Mouse (Mus musculus) midbrain, embryonic 16.5 days (tissue): ENCODE results near the gene Gfm1. TPM values are rescaled to one million over a fixed set of nuclear protein-coding genes. Genes with fewer than 3 reads are reported as not detected.

Source experiments
- ATAC-seq: fragments of 200-750 bp; cut with Nextera tagmentation; 2 replicates; pipeline ENCODE4 v1.8.0; 2017; ENCODE audit warnings: moderate TSS enrichment
- H3K27ac ChIP-seq: fragments of 300-500 bp; sonication (generic); 2 replicates; pipeline ENCODE4 v1.5.1; 2014; ENCODE audit warnings: mild to moderate bottlenecking, low read length, mixed read lengths
- H3K27me3 ChIP-seq: fragments of 300-500 bp; sonication (generic); 2 replicates; pipeline ENCODE4 v1.6.1; 2014; ENCODE audit warnings: low read depth, low read length, mixed read lengths; ENCODE audit not compliant: control insufficient read depth, insufficient read depth
- H3K36me3 ChIP-seq: fragments of 300-500 bp; sonication (generic); 2 replicates; pipeline ENCODE4 v1.6.1; 2014; ENCODE audit warnings: mild to moderate bottlenecking, low read length, moderate library complexity, mixed read lengths; ENCODE audit not compliant: control insufficient read depth, insufficient read depth
- H3K4me1 ChIP-seq: fragments of 300-500 bp; sonication (generic); 2 replicates; pipeline ENCODE4 v1.6.1; 2014; ENCODE audit warnings: mild to moderate bottlenecking, low read length, mixed read lengths; ENCODE audit not compliant: control insufficient read depth, insufficient read depth
- H3K4me2 ChIP-seq: fragments of 300-500 bp; sonication (generic); 2 replicates; pipeline ENCODE4 v1.6.1; 2014; ENCODE audit warnings: mild to moderate bottlenecking, low read length, mixed read lengths
- H3K4me3 ChIP-seq: fragments of 300-500 bp; sonication (generic); 2 replicates; pipeline ENCODE4 v1.5.1; 2014; ENCODE audit warnings: low read depth, mild to moderate bottlenecking, low read length, moderate library complexity, mixed read lengths
- H3K9ac ChIP-seq: fragments of 300-500 bp; sonication (generic); 2 replicates; pipeline ENCODE4 v1.6.1; 2014; ENCODE audit warnings: low read depth, low read length, mixed read lengths
- H3K9me3 ChIP-seq: fragments of 300-500 bp; sonication (generic); replicated peaks from 2 replicates; pipeline ENCODE4 v1.6.1; 2014; ENCODE audit warnings: mild to moderate bottlenecking, low read length, mixed read lengths; ENCODE audit not compliant: control insufficient read depth, poor library complexity, severe bottlenecking
- WGBS: fragments of 180-500 bp; shearing (Covaris S2); extraction: QIAGEN DNeasy Blood & Tissue Kit; methylation state at CpG from one replicate; pipeline ENCODE4 v1.1.7; 2014; 5-methylcytosine and 5-hydroxymethylcytosine counted together
- polyA plus RNA-seq: library from polyadenylated mRNA; unstranded; fragments of >200 nt; fragmentation: Nextera tagmentation; extraction: Ambion mirVana; gene quantifications from 2 replicates; pipeline ENCODE4 v1.2.1, GENCODE M21; 2015

Gfm1 gene
- polyA plus RNA-seq, 1 experiment from 2014 or later: 29.5 TPM

DNA sequence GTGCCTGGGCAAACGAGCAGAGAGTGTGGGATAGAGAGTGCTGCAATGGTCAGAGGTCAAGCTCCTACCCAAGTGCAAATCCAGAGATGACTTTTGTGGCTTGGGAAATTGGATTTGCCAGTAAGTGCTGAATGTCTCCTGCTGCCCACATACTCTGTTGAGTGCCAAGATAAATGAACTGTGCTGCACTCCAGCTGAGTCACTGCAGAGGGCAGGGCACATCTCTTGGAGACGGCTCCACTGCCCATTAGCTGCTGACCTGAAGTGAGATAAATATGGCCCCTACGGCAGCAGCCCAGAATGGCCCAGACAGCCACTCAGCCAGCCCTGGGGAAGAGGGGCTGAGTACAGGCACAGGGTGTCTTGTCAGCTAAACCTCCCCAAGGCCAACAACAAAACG lies 60.3 kb downstream of the Gfm1 start:
- Histone ChIP-seq H3K9me3 (no peaks in the 10 kb centered on the region), H3K36me3 (no peaks in the 10 kb centered on the region), H3K27ac (no peak overlapping the region), H3K4me3 (no peak overlapping the region), H3K4me2 (no peak overlapping the region), H3K4me1 (no peaks in the 10 kb centered on the region), H3K9ac (no peak overlapping the region), H3K27me3 (no peaks in the 10 kb centered on the region)
- no peak for ATAC-seq
- 69% methylated on average over 4 of the region's 4 CpGs for WGBS

GRCm38 (mm10) chr3:67492086-67492869 lies 62.4 kb downstream of the Gfm1 start:
- Histone ChIP-seq H3K27me3 (no peaks in the 10 kb centered on the region), H3K4me2 (no peak overlapping the region), H3K9ac (no peak overlapping the region), H3K9me3 (no peaks in the 10 kb centered on the region), H3K36me3 (no peaks in the 10 kb centered on the region), H3K27ac (no peak overlapping the region), H3K4me1 (no peaks in the 10 kb centered on the region), H3K4me3 (no peak overlapping the region)
- no peak for ATAC-seq
- 83% methylated on average over 8 of the region's 8 CpGs for WGBS

- Histone ChIP-seq H3K9me3 (no peaks in the 10 kb centered on the region), H3K9ac (no peak overlapping the region), H3K4me1 (no peaks in the 10 kb centered on the region), H3K27ac (no peak overlapping the region), H3K4me3 (no peak overlapping the region), H3K27me3 (no peaks in the 10 kb centered on the region), H3K4me2 (no peak overlapping the region), H3K36me3 (no peaks in the 10 kb centered on the region)
- 84% methylated on average over 8 of the region's 8 CpGs for WGBS
- no peak for ATAC-seq
Observed at GRCm38 (mm10) chr3:67493132-67493531, 63.2 kb downstream of the Gfm1 start.

DNA sequence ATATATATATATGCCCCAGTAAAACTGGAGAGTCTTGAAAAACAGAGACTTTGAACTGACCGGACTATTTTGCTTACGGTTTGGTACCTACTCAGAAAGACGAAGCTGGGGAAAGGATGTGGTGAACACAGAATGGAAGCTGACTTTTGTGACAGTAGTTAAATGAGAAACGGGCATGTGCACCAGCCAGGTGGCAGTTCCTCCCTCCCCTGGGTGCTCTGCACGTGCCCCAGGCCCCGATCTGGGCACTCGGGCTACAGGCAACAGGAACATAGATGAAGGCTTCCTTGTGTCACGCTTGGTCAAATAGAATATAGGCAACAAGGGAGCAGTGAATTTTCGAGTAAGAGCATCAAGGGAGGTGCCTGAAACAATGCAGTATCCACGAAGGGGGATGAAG lies 66.4 kb downstream of the Gfm1 start:
- ATAC-seq: no peak

GRCm38 (mm10) chr3:67497998-67498397 lies 68.1 kb downstream of the Gfm1 start:
- Histone ChIP-seq H3K36me3 (no peaks in the 10 kb centered on the region), H3K9me3 (no peaks in the 10 kb centered on the region), H3K27ac (no peak overlapping the region), H3K4me2 (no peak overlapping the region), H3K4me1 (no peaks in the 10 kb centered on the region), H3K9ac (no peak overlapping the region), H3K4me3 (no peak overlapping the region), H3K27me3 (no peaks in the 10 kb centered on the region)
- 91% methylated on average over 2 of the region's 2 CpGs for WGBS
- no peak for ATAC-seq

More for the DNA sequence above, 66.4 kb downstream of the Gfm1 start:
- no peaks in the 10 kb centered on the region for H3K9me3 ChIP-seq
- no peaks in the 10 kb centered on the region for H3K4me1 ChIP-seq
- 79% methylated on average over 10 of the region's 10 CpGs for WGBS
- no peak overlapping the region for H3K4me3 ChIP-seq
- no peaks in the 10 kb centered on the region for H3K36me3 ChIP-seq
- no peak overlapping the region for H3K9ac ChIP-seq
- no peak overlapping the region for H3K4me2 ChIP-seq
- H3K27me3 ChIP-seq: no peaks in the 10 kb centered on the region
- H3K27ac ChIP-seq: no peak overlapping the region

GRCm38 (mm10) chr3:67498773-67499405 lies 69.0 kb downstream of the Gfm1 start:
- ATAC-seq: no peak
- no peak overlapping the region for H3K4me3 ChIP-seq
- no peak overlapping the region for H3K9ac ChIP-seq
- WGBS: 91% methylated on average over 8 of the region's 8 CpGs
- no peaks in the 10 kb centered on the region for H3K4me1 ChIP-seq
- H3K9me3 ChIP-seq: no peaks in the 10 kb centered on the region
- H3K27me3 ChIP-seq: no peaks in the 10 kb centered on the region
- no peaks in the 10 kb centered on the region for H3K36me3 ChIP-seq
- no peak overlapping the region for H3K27ac ChIP-seq
- no peak overlapping the region for H3K4me2 ChIP-seq

DNA sequence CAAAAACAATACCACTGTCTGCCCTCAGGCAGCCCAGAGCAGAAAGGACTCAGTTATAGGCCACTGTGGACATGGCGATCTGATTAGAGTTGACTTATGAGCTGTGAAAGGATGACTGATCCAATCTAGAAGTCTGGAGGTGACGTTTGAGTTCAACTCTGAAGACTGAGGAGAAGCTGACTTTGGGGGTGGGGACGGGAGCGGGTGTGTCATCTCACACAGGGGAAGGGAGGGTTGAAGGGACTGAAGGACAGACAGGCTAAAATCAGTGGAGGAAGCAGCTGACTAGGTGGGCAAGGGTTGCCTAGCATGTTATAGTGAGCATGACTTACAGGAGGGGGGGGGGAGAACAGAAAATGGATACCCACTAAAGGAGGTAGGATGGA lies 69.5 kb downstream of the Gfm1 start:
- ATAC-seq: no peak
- H3K4me1 ChIP-seq: no peaks in the 10 kb centered on the region
- H3K4me3 ChIP-seq: no peak overlapping the region
- no peaks in the 10 kb centered on the region for H3K9me3 ChIP-seq
- no peak overlapping the region for H3K27ac ChIP-seq
- H3K9ac ChIP-seq: no peak overlapping the region
- no peaks in the 10 kb centered on the region for H3K27me3 ChIP-seq
- H3K4me2 ChIP-seq: no peak overlapping the region
- WGBS: 94% methylated on average over 4 of the region's 4 CpGs
- no peaks in the 10 kb centered on the region for H3K36me3 ChIP-seq

- Histone ChIP-seq H3K9me3 (no peaks in the 10 kb centered on the region), H3K36me3 (no peaks in the 10 kb centered on the region), H3K9ac (no peak overlapping the region), H3K27me3 (no peaks in the 10 kb centered on the region), H3K4me2 (no peak overlapping the region), H3K27ac (no peak overlapping the region), H3K4me1 (no peaks in the 10 kb centered on the region), H3K4me3 (no peak overlapping the region)
- no peak for ATAC-seq
- WGBS: 4% methylated on average over 3 of the region's 3 CpGs
Observed at GRCm38 (mm10) chr3:67503878-67504277, 74.0 kb downstream of the Gfm1 start.

DNA sequence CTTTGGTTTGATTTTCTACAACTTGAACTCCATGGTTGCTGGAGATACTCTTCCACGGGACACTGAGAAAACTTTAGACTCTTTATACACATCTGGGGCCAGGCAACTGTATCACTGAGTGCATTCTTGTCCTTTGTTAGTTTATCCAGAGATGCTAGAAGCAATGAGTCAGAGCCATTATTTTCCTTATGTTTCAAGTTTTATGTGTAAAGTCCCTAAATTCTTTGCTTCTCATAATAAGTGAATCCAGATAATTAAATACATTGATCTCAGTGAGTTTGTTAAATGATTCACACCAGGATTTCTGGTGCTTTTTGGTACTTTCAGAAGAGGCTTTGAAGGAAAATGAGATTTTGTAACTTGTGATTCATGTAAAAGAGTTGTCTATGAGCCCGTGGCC lies 75.4 kb downstream of the Gfm1 start:
- ATAC-seq: no peak
- no peaks in the 10 kb centered on the region for H3K4me1 ChIP-seq
- no peaks in the 10 kb centered on the region for H3K27me3 ChIP-seq
- no peaks in the 10 kb centered on the region for H3K9me3 ChIP-seq
- no peak overlapping the region for H3K9ac ChIP-seq
- no peak overlapping the region for H3K4me2 ChIP-seq
- no peak overlapping the region for H3K27ac ChIP-seq
- WGBS: 81% methylated on average over 2 of the region's 2 CpGs
- no peak overlapping the region for H3K4me3 ChIP-seq
- H3K36me3 ChIP-seq: no peaks in the 10 kb centered on the region
